Mouse (Mus musculus) left cerebral cortex, adult 2 months (tissue): ENCODE data around the gene Zfp646. TPM values are rescaled to one million over a fixed set of nuclear protein-coding genes. Genes with fewer than 3 reads are reported as not detected.

ENCODE experiments used
- DNase-seq, 2 experiments: peaks; one replicate each; pipeline ENCODE4 v3.0.0; 2021 to 2022; ENCODE audit warnings: low spot score in 2 of 2, mixed read lengths in 1 of 2; ENCODE audit errors: extremely low spot score in 1 of 2
- H3K27ac ChIP-seq: fragments of 200-600 bp; 2 replicates; pipeline ENCODE4 v1.8.1; 2022
- H3K4me3 ChIP-seq: fragments of 200-600 bp; 2 replicates; pipeline ENCODE4 v1.8.1; 2022
- CTCF ChIP-seq: fragments of 200-600 bp; IDR thresholded peaks from 2 replicates; pipeline ENCODE4 v1.8.1; 2022; ENCODE audit warnings: antibody characterized with exemption, mild to moderate bottlenecking, moderate library complexity
- intact Hi-C: fragments of 180-260 bp; cut with DNase I; formaldehyde crosslinking; loops from one replicate; pipeline ENCODE4 v1.15.1; 2025
- total RNA-seq, 2 experiments: library from RNA; stranded (reverse); gene quantifications; 2 replicates each; pipeline ENCODE4 v1.2.3; 2021

Gene Zfp646
- total RNA-seq, 2 experiments from 2014 or later: 34.2 to 34.6 TPM

- no peak for TF ChIP-seq CTCF
- DNase-seq: no peak
- no peak overlapping the region for H3K27ac ChIP-seq
- H3K4me3 ChIP-seq: no peak overlapping the region
- intact Hi-C loops: no loop called here
These were observed 9.6 kb upstream of the Zfp646 start for GRCm38 (mm10) chr7:127866434-127866833.

- Histone ChIP-seq H3K27ac (peak overlapping the region; percentile 47), H3K4me3 (no peak overlapping the region)
- no peak for DNase-seq
- TF ChIP-seq CTCF: no peak
- intact Hi-C loops: loop anchor here (2.0 kb wide), 1 partner anchor 15 kb away; no protein-coding TSS in a partner anchor
These were observed 8.4 kb upstream of the Zfp646 start for GRCm38 (mm10) chr7:127867641-127868040.

DNA sequence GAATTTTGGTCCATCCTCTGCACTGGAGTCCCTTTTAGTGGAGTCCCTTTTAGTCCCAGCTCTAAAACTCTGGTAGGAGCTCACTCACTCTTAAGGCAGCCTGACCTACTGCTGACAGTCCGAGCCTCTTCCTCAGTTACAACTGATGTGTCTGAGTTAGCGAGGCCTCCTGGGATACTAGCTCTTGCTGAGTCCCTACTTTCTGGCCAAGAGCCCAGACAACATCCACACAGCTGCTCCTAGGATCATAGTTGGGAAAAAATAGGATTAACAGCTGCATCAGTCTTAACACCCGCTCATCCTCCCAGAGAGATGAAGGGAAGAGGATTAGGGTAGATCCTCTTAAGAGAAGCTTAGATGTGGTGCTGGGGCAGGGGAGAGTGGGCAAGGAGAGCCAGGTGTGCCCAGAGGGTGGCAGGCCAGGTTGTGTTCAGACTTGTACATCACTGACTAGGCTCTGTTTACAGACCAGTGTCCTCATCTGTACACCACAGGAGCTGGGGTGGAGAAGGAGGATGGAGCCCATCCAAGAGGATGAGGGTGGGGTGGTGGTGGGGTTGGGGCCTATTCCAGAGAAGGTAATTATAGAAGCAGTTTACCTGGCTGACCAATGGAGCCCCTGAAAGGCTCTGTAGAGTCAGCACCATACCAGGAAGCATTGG is 6.7 kb upstream of the Zfp646 start:
- H3K27ac ChIP-seq: peak overlapping the region; percentile 58
- H3K4me3 ChIP-seq: no peak overlapping the region
- TF ChIP-seq CTCF: no peak
- no peak for DNase-seq
- intact Hi-C loops: loop anchor here (2.0 kb wide), 1 partner anchor 16 kb away; no protein-coding TSS in a partner anchor

DNA sequence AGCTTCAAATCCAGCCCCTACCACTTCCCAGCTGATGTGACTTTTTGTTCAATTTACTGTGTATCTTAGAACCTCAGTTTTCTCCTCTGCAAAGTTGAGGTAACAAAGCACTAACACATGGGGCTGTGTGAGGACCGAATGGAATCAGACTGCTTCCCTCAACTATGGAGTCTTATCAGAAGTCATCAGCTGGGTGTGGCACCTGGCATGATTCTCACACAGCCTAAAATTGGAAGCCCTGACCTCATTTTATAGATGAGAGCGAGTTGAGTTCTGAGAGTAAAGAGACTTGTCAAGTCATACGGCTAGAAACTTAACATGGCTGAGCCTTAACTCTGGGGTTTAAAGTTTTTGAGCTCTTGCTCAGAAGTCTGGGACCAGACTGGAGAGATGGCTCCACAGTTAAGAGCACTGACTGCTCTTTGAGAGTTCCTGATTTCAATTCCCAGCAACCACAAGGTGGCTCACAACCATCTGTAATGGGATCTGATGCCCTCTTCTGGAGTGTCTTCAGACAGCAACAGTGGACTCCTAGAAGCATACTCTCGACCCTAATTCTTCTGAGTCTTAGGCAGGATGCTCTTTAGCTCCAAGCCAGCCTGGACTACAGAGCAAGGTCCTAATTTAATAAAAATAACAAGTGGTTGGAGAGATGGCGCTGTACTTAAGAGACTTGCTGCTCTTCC is 5.7 kb upstream of the Zfp646 start:
- intact Hi-C loops: no loop called here
- no peak overlapping the region for H3K27ac ChIP-seq
- DNase-seq: no peak
- H3K4me3 ChIP-seq: no peak overlapping the region
- peak; percentile 6 for TF ChIP-seq CTCF

GRCm38 (mm10) chr7:127874812-127875626 is 1.0 kb upstream of the Zfp646 start:
- DNase-seq: no peak
- intact Hi-C loops: loop anchor here (1.0 to 5.0 kb wide), 3 partner anchors 34 to 75 kb away; partner anchors contain the start of genes Hsd3b7, Stx1b and Stx4a
- Histone ChIP-seq H3K27ac (peak overlapping the region; percentile 99), H3K4me3 (peak overlapping the region; percentile 68)
- TF ChIP-seq CTCF: no peak

GRCm38 (mm10) chr7:127875627-127876001 is 407 bp upstream of the Zfp646 start:
- no peak for TF ChIP-seq CTCF
- Histone ChIP-seq H3K4me3 (peak overlapping the region; percentile 68), H3K27ac (peak overlapping the region; percentile 99)
- peak; percentile 93 to 94 for DNase-seq
- intact Hi-C loops: loop anchor here (1.0 to 5.0 kb wide), 4 partner anchors 34 to 75 kb away; partner anchors contain the start of genes Hsd3b7, Kat8, Stx1b and Stx4a

DNA sequence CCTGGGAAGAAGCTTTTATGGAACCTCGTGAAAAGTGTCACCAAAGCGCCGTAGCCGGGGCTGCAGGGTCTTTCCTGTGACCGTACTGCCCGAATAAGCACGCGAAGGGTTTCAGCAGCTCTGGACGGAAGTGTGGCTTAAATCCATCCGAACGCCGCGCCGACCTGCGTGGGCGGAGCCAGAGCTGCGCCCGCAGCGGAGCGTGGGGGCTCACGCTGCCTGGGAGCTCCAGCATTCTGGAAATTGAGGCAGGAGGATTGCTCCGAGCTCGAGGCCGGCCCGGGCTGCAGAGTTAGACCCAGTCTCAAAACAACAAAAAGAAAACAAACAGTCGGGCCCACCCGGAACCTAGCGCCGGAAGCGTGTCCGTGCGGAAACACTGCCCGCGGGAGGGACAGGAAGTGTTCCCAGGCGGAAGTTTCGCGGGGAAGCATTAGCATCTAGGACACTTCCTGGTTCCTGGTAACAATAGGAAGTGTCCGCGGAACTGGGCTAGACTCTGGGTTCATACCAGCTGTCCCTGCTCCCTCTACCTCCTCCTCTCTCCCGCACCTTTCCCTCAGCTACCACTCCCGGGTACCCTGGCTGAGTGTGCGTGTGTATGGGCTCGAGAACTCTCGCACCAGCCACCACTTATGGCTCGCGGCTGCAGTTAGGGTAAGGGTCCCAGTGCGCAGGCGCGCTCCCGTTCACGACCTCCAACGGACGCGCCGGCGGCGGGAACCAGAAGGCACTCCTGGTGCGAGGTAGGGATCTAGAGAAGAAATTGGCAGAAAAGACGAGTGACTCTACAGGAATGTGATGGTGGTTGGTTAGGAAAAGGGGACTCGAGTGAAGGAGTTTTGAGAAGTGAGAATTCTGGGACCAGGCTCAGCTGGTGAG is 687 bp downstream of the Zfp646 start, which contains the start of gene Zfp668:
TSS of gene Zfp668 (minus strand) at position 362 of the 882 bp plus-strand sequence.
- intact Hi-C loops: loop anchor here (2.0 to 5.0 kb wide), 2 partner anchors 36 to 54 kb away; partner anchors contain the start of genes Kat8, Stx1b and Stx4a
- TF ChIP-seq CTCF: no peak
- peak within 1 kb of the TSS; percentile 99 for H3K27ac ChIP-seq
- DNase-seq: peak; percentile 87 to 89
- peak within 1 kb of the TSS; percentile 68 for H3K4me3 ChIP-seq

GRCm38 (mm10) chr7:127879301-127879700 is 3.3 kb downstream of the Zfp646 start:
- H3K4me3 ChIP-seq: no peak overlapping the region
- TF ChIP-seq CTCF: no peak
- no peak overlapping the region for H3K27ac ChIP-seq
- intact Hi-C loops: loop anchor here (2.0 to 5.0 kb wide), 2 partner anchors 14 to 57 kb away; partner anchors contain the start of genes Stx1b and Stx4a
- DNase-seq: no peak

- no peak for TF ChIP-seq CTCF
- intact Hi-C loops: no loop called here
These were observed 4.4 kb downstream of the Zfp646 start for GRCm38 (mm10) chr7:127880431-127880830.

DNA sequence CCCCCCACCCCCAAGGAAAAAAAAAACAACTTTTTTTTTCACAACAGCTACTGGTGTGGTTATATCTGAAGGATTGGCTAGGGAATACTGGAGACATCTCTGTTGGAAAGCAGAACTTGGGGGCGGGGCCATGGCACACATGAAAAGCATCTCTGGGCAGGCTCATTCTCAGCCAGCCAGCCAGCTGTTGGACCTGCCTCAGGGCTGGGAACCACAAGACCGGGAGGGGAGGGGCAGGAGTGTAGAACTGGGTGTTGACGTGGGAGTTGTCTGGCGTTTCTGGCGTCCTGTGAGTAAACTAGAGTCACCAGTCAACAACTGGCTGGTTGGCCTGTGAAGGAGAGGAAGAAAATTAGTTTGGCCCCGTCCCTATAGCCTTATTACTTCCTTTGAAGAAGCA is 9.9 kb downstream of the Zfp646 start:
- TF ChIP-seq CTCF: no peak
- intact Hi-C loops: no loop called here
- Histone ChIP-seq H3K4me3 (no peak overlapping the region), H3K27ac (no peak overlapping the region)
- DNase-seq: peak in 1 of 2 experiments; percentile 36

More at GRCm38 (mm10) chr7:127880431-127880830, 4.4 kb downstream of the Zfp646 start:
- Histone ChIP-seq H3K4me3 (no peak overlapping the region), H3K27ac (no peak overlapping the region)
- no peak for DNase-seq

DNA sequence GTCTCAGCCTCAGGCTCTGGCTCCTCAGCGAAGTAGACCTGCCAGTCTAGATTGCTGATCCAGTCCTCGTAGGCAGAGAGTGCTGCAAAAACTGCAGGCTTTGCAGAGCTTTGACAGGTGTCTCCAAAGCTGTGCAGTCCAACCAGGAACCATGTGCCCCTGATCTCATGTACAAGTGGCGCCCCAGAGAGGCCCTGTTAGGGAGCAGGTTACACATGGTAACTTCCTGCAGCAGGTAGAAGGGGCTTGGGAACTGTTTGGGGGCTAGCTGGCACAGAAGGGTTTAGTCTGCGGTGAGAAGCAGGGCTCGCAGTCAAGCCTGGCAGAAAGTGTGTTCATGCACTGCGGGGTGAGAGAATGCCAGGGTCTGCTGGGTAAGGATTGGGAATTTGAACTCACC is 10.5 kb downstream of the Zfp646 start:
- intact Hi-C loops: no loop called here
- TF ChIP-seq CTCF: no peak

More for the DNA sequence above, 10.5 kb downstream of the Zfp646 start:
- H3K27ac ChIP-seq: no peak overlapping the region
- no peak for DNase-seq
- no peak overlapping the region for H3K4me3 ChIP-seq
